Mouse (Mus musculus) intestine, embryonic 14.5 days (tissue): Measurements from ENCODE around the gene Myo16. TPM values are rescaled to one million over a fixed set of nuclear protein-coding genes. Genes with fewer than 3 reads are reported as not detected.
A peak's percentile ranks its signal among the peaks of the same experiment; 100 is the strongest.

ENCODE experiments used
- ATAC-seq: fragments of 200-750 bp; cut with Nextera tagmentation; replicated peaks from 2 replicates; pipeline ENCODE4 v1.8.0; 2017; ENCODE audit warnings: low read depth, moderate number of reproducible peaks, moderate TSS enrichment, moderate library complexity; ENCODE audit not compliant: low FRiP score, low TSS enrichment
- DNase-seq: peaks from one replicate; pipeline ENCODE4 v3.0.0-alpha.2; 2018; ENCODE audit warnings: low spot score
- H3K27ac ChIP-seq: fragments of 300-500 bp; sonication (generic); 2 replicates; pipeline ENCODE4 v1.5.1; 2014; ENCODE audit warnings: low read depth, mild to moderate bottlenecking, control low read depth
- H3K27me3 ChIP-seq: fragments of 300-500 bp; sonication (generic); replicated peaks from 2 replicates; pipeline ENCODE4 v1.6.1; 2014; ENCODE audit warnings: low read length, control low read depth; ENCODE audit not compliant: control insufficient read depth, insufficient read depth
- H3K36me3 ChIP-seq: fragments of 300-500 bp; sonication (generic); 2 replicates; pipeline ENCODE4 v1.6.1; 2014; ENCODE audit warnings: low read length, control low read depth; ENCODE audit not compliant: control insufficient read depth, insufficient read depth
- H3K4me1 ChIP-seq: fragments of 300-500 bp; sonication (generic); replicated peaks from 2 replicates; pipeline ENCODE4 v1.6.1; 2014; ENCODE audit warnings: low read length, control low read depth, mixed read lengths; ENCODE audit not compliant: control insufficient read depth, insufficient read depth
- H3K4me2 ChIP-seq: fragments of 300-500 bp; sonication (generic); 2 replicates; pipeline ENCODE4 v1.6.1; 2014; ENCODE audit warnings: low read length
- H3K4me3 ChIP-seq: fragments of 300-500 bp; sonication (generic); 2 replicates; pipeline ENCODE4 v1.5.1; 2014; ENCODE audit warnings: low read depth, low read length, control low read depth, mixed read lengths
- H3K9ac ChIP-seq: fragments of 300-500 bp; sonication (generic); 2 replicates; pipeline ENCODE4 v1.6.1; 2014; ENCODE audit warnings: mild to moderate bottlenecking, low read length
- H3K9me3 ChIP-seq: fragments of 300-500 bp; sonication (generic); 2 replicates; pipeline ENCODE4 v1.6.1; 2016; ENCODE audit warnings: low read length, control low read depth; ENCODE audit not compliant: control insufficient read depth
- WGBS: fragments of 180-500 bp; shearing (Covaris S2); extraction: QIAGEN DNeasy Blood & Tissue Kit; methylation state at CpG from one replicate; pipeline ENCODE4 v1.1.7; 2014; 5-methylcytosine and 5-hydroxymethylcytosine counted together
- polyA plus RNA-seq: library from polyadenylated mRNA; unstranded; fragments of >200 nt; fragmentation: Nextera tagmentation; extraction: Ambion mirVana; gene quantifications from 2 replicates; pipeline ENCODE4 v1.2.1, GENCODE M21; 2014

The Myo16 gene
- polyA plus RNA-seq, 1 experiment from 2014 or later = 0.26 TPM

- no peak for DNase-seq
- WGBS = 86% methylated on average over 5 of the region's 5 CpGs
Measured at GRCm38 (mm10) chr8:10199301-10199700, 45.6 kb downstream of the Myo16 start.

GRCm38 (mm10) chr8:10200042-10200441 is 46.3 kb downstream of the Myo16 start:
- Histone ChIP-seq H3K4me1 (no peaks in the 10 kb centered on the region), H3K9ac (no peak overlapping the region), H3K9me3 (no peaks in the 10 kb centered on the region), H3K4me2 (no peak overlapping the region), H3K36me3 (no peaks in the 10 kb centered on the region), H3K27me3 (no peaks in the 10 kb centered on the region), H3K27ac (no peak overlapping the region), H3K4me3 (no peak overlapping the region)
- 73% methylated on average over 8 of the region's 8 CpGs for WGBS
- ATAC-seq = no peak
- DNase-seq = no peak

More at GRCm38 (mm10) chr8:10199301-10199700, 45.6 kb downstream of the Myo16 start:
- Histone ChIP-seq H3K4me3 (no peak overlapping the region), H3K27me3 (no peaks in the 10 kb centered on the region), H3K9me3 (no peaks in the 10 kb centered on the region), H3K36me3 (no peaks in the 10 kb centered on the region), H3K4me1 (no peaks in the 10 kb centered on the region), H3K27ac (no peak overlapping the region), H3K4me2 (no peak overlapping the region), H3K9ac (no peak overlapping the region)
- no peak for ATAC-seq

- no peaks in the 10 kb centered on the region for H3K4me1 ChIP-seq
- H3K27me3 ChIP-seq = no peaks in the 10 kb centered on the region
- DNase-seq (no peak), ATAC-seq (no peak)
- WGBS = 78% methylated on average over 3 of the region's 3 CpGs
- H3K9me3 ChIP-seq = no peaks in the 10 kb centered on the region
- no peak overlapping the region for H3K4me2 ChIP-seq
- H3K27ac ChIP-seq = no peak overlapping the region
- H3K4me3 ChIP-seq = no peak overlapping the region
- no peak overlapping the region for H3K9ac ChIP-seq
- H3K36me3 ChIP-seq = no peaks in the 10 kb centered on the region
Measured at GRCm38 (mm10) chr8:10215023-10215422, 61.3 kb downstream of the Myo16 start.

- no peak overlapping the region for H3K9ac ChIP-seq
Measured at GRCm38 (mm10) chr8:10219761-10220276, 66.1 kb downstream of the Myo16 start.

GRCm38 (mm10) chr8:10222770-10223169 is 69.1 kb downstream of the Myo16 start:
- no peaks in the 10 kb centered on the region for H3K36me3 ChIP-seq
- DNase-seq (no peak), ATAC-seq (no peak)
- no peak overlapping the region for H3K4me3 ChIP-seq
- H3K9me3 ChIP-seq = no peaks in the 10 kb centered on the region
- no peak overlapping the region for H3K4me2 ChIP-seq
- WGBS = 44% methylated on average over 2 of the region's 2 CpGs
- no peak overlapping the region for H3K27ac ChIP-seq
- H3K4me1 ChIP-seq = peaks cover 13% of the 10 kb centered on the region; the same call in 1 of the 2 replicates
- H3K9ac ChIP-seq = no peak overlapping the region
- no peaks in the 10 kb centered on the region for H3K27me3 ChIP-seq

More at GRCm38 (mm10) chr8:10219761-10220276, 66.1 kb downstream of the Myo16 start:
- Histone ChIP-seq H3K27me3 (no peaks in the 10 kb centered on the region), H3K9me3 (no peaks in the 10 kb centered on the region), H3K4me3 (no peak overlapping the region), H3K27ac (no peak overlapping the region), H3K4me1 (peaks cover 13% of the 10 kb centered on the region; the same call in 1 of the 2 replicates), H3K36me3 (no peaks in the 10 kb centered on the region), H3K4me2 (no peak overlapping the region)
- DNase-seq = no peak
- no peak for ATAC-seq
- WGBS = 78% methylated on average over 5 of the region's 5 CpGs

- no peak for ATAC-seq
- peak overlapping the region; percentile 12; the same call in 1 of the 2 replicates for H3K4me2 ChIP-seq
- no peaks in the 10 kb centered on the region for H3K27me3 ChIP-seq
- peaks cover 13% of the 10 kb centered on the region; the same call in 1 of the 2 replicates for H3K4me1 ChIP-seq
- H3K36me3 ChIP-seq = no peaks in the 10 kb centered on the region
- H3K9ac ChIP-seq = no peak overlapping the region
- no peak overlapping the region for H3K4me3 ChIP-seq
- 17% methylated on average over 6 of the region's 6 CpGs for WGBS
- H3K27ac ChIP-seq = peak overlapping the region; percentile 64
- H3K9me3 ChIP-seq = no peaks in the 10 kb centered on the region
- no peak for DNase-seq
Measured at GRCm38 (mm10) chr8:10223528-10224194, 70.0 kb downstream of the Myo16 start.

- Histone ChIP-seq H3K9me3 (no peaks in the 10 kb centered on the region), H3K27me3 (no peaks in the 10 kb centered on the region), H3K4me2 (0 out of 2 replicates have a peak overlapping the region, but pooled peaks have one; percentile 12), H3K27ac (peak overlapping the region; percentile 64), H3K4me1 (peaks cover 13% of the 10 kb centered on the region; the same call in 1 of the 2 replicates), H3K9ac (no peak overlapping the region), H3K36me3 (no peaks in the 10 kb centered on the region), H3K4me3 (no peak overlapping the region)
- 48% methylated on average over 10 of the region's 10 CpGs for WGBS
- ATAC-seq (0 out of 2 replicates have a peak, but pooled peaks have one; percentile 36), DNase-seq (no peak)
Measured at GRCm38 (mm10) chr8:10224305-10224971, 70.7 kb downstream of the Myo16 start.

GRCm38 (mm10) chr8:10225018-10225417 is 71.3 kb downstream of the Myo16 start:
- WGBS = 85% methylated on average over 2 of the region's 2 CpGs
- no peaks in the 10 kb centered on the region for H3K9me3 ChIP-seq
- H3K4me1 ChIP-seq = peaks cover 13% of the 10 kb centered on the region; the same call in 1 of the 2 replicates
- DNase-seq (no peak), ATAC-seq (no peak)
- no peaks in the 10 kb centered on the region for H3K27me3 ChIP-seq
- no peak overlapping the region for H3K4me3 ChIP-seq
- H3K27ac ChIP-seq = no peak overlapping the region
- no peak overlapping the region for H3K9ac ChIP-seq
- H3K36me3 ChIP-seq = no peaks in the 10 kb centered on the region
- H3K4me2 ChIP-seq = no peak overlapping the region
